Mouse (Mus musculus): ENCODE measurements around the gene B3gntl1.

DNA sequence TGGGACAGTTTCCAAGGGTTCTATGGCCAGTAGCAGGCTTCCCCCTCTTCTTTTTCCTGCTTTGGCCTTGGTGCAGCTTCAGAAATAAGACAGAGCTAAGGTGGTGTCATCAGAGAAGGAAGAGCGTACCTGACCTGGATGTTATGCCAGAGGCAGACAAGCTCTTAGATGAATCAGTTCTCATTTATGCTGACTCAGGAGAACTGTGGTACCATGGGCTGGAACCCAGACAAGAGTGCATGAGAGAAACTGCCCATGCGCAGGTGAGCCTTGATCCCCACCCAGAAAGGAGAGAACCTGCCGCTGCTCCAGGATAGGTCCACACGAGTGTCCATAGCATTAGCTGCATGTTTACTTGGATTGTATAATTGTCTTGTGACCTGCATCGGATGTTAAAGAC lies 37.3 kb upstream of the B3gntl1 start:
- TF ChIP-seq CTCF (IDR thresholded peaks at IDR 0.05; ENCODE audit: borderline replicate concordance, insufficient read depth, low read depth, low read length) (no peak), POLR2A (IDR thresholded peaks at IDR 0.05; ENCODE audit: borderline replicate concordance, insufficient read depth, low read length) (no peak)
